Mouse (Mus musculus): ENCODE data around the gene Tal1.

DNA sequence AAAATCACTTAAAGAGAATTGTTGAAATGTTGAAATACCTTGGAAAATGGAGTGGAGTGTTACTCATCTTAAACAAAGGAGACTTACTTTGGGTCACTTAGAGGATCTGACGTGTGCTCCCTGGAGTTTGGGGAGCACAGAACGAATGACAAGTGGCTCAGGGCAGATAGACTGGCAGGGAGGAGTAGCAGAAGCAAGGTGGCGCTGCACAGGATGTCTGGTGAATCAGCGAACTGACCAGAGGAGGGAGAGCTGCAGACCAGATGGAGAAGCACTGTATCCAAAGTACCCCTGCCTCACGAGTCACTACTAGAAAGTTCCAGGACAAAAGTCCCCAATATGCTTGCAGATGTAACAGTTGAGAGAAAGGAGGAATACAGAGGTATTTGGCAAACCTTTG lies 57.0 kb downstream of the Tal1 start:
- TF ChIP-seq POLR2A (IDR thresholded peaks at IDR 0.05; ENCODE audit: insufficient read depth, low read depth, low read length) (no peak), CTCF (IDR thresholded peaks at IDR 0.05) (no peak), EP300 (IDR thresholded peaks at IDR 0.05; ENCODE audit: insufficient read depth, low read depth, low read length) (no peak)

All from heart, adult 2 months (tissue).